Mouse (Mus musculus) heart, adult 18-20 months (tissue): ENCODE data around the gene Ntng1. TPM values are rescaled to one million over a fixed set of nuclear protein-coding genes. Genes with fewer than 3 reads are reported as not detected.

Experiments used
- DNase-seq, 2 experiments: peaks; one replicate each; pipeline ENCODE4 v3.0.0; 2021 to 2022; ENCODE audit warnings: mixed read lengths in 1 of 2
- total RNA-seq, 2 experiments: library from RNA; stranded (reverse); gene quantifications; 2 replicates each; pipeline ENCODE4 v1.2.3; 2021

Ntng1 gene
- total RNA-seq, 2 experiments from 2014 or later, result 0.26 to 0.50 TPM

- DNase-seq, result no peak
Measured at GRCm38 (mm10) chr3:110055433-110055832, 88.4 kb downstream of the Ntng1 start.

- DNase-seq, result no peak
Measured at GRCm38 (mm10) chr3:110054125-110054524, 89.7 kb downstream of the Ntng1 start.

GRCm38 (mm10) chr3:110048152-110048551 lies 95.7 kb downstream of the Ntng1 start:
- no peak for DNase-seq

- DNase-seq, result no peak
Measured at GRCm38 (mm10) chr3:110046750-110047149, 97.1 kb downstream of the Ntng1 start.

- no peak for DNase-seq
Measured at GRCm38 (mm10) chr3:110044209-110044608, 99.6 kb downstream of the Ntng1 start.

- no peak for DNase-seq
Measured at GRCm38 (mm10) chr3:110043641-110044187, 100.1 kb downstream of the Ntng1 start.

GRCm38 (mm10) chr3:110022783-110023599 lies 120.8 kb downstream of the Ntng1 start:
- DNase-seq, result no peak

GRCm38 (mm10) chr3:110010870-110011626 lies 132.8 kb downstream of the Ntng1 start:
- no peak for DNase-seq

GRCm38 (mm10) chr3:110010441-110010840 lies 133.4 kb downstream of the Ntng1 start:
- DNase-seq, result no peak

GRCm38 (mm10) chr3:110000349-110000748 lies 143.5 kb downstream of the Ntng1 start:
- no peak for DNase-seq

GRCm38 (mm10) chr3:109995663-109996024 lies 148.2 kb downstream of the Ntng1 start:
- DNase-seq, result no peak

- no peak for DNase-seq
Measured at GRCm38 (mm10) chr3:109994978-109995662, 148.7 kb downstream of the Ntng1 start.

- peak; percentile 7 to 9 for DNase-seq
Measured at GRCm38 (mm10) chr3:109984086-109984485, 159.7 kb downstream of the Ntng1 start.

- DNase-seq, result no peak
Measured at GRCm38 (mm10) chr3:109977614-109978013, 166.2 kb downstream of the Ntng1 start.

- DNase-seq, result no peak
Measured at GRCm38 (mm10) chr3:109975106-109975505, 168.7 kb downstream of the Ntng1 start.

GRCm38 (mm10) chr3:109971465-109971864 lies 172.3 kb downstream of the Ntng1 start:
- no peak for DNase-seq

- no peak for DNase-seq
Measured at GRCm38 (mm10) chr3:109970181-109970580, 173.6 kb downstream of the Ntng1 start.

- DNase-seq, result no peak
Measured at GRCm38 (mm10) chr3:109962631-109963030, 181.2 kb downstream of the Ntng1 start.

- no peak for DNase-seq
Measured at GRCm38 (mm10) chr3:109942960-109943359, 200.9 kb downstream of the Ntng1 start.

- DNase-seq, result no peak
Measured at GRCm38 (mm10) chr3:109937634-109938033, 206.2 kb downstream of the Ntng1 start.

GRCm38 (mm10) chr3:109936275-109936674 lies 207.5 kb downstream of the Ntng1 start:
- peak; percentile 25 to 41 for DNase-seq

GRCm38 (mm10) chr3:109932261-109932660 lies 211.6 kb downstream of the Ntng1 start:
- DNase-seq, result peak; percentile 38 to 71

- no peak for DNase-seq
Measured at GRCm38 (mm10) chr3:109931021-109931420, 212.8 kb downstream of the Ntng1 start.
